Mouse (Mus musculus) cerebellum, postnatal 14 days (tissue): ENCODE data around the gene Donson.

Experiments
- DNase-seq, 2 experiments: peaks; one replicate each; pipeline ENCODE4 v3.0.0; 2021; ENCODE audit warnings: mixed read lengths in 2 of 2

The Donson gene

DNA sequence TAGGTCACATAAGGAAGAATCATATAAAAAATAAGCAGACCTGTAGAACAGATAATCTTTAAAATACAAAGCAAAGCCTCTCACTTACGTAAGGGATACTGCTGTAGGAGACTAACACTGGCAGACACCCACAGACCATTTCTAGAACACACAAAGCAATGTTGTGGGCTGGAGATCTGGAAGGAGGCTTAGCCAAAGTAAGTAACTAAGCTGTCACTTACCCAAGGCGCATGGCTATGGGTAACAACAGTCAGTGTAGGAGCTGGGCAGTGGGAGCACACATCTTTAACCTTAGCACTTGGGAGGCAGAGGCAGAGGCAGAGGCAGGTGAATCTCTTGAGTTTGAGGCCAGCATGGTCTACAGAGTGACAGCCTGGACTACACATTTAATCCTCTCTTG is 48.9 kb downstream of the Donson start:
- no peak for DNase-seq

DNA sequence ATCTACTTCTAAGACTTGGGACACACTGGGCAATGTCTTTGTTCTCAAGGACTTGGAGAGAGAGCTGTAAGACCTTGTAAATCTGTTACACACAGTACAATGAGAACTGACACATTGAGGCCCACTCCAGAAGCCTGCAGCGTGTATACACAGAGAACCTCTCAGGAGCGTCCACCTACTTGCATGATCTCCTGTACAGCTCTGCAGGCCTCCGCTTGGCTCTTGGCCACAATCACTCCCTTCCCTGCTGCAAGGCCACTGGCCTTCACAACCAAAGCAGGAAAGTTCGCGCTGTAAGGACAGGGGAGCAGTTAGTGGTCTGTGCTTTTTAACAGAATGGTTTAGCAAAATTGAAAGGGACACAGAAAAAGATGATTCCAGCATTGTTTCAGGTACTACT is 49.4 kb downstream of the Donson start:
- DNase-seq = no peak

DNA sequence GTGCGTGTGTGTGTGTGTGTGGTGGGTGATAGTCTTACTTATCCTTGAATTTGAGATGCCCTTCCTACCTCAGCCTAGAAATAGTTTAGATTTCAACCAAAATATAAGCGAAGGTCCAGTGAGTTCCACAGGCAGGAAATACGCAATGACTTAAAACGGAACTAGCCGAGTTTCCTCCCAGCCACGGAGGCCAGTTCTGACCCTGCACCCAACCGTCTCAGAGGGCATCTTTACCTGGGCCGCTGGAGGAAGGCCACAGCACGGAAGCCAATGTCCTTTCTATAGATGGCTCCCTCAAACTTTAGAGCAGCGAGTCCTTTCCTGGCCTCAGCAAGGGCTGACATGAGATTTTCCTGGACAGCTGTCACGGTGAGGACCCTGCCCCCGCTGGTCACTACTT is 54.9 kb downstream of the Donson start:
- no peak for DNase-seq

DNA sequence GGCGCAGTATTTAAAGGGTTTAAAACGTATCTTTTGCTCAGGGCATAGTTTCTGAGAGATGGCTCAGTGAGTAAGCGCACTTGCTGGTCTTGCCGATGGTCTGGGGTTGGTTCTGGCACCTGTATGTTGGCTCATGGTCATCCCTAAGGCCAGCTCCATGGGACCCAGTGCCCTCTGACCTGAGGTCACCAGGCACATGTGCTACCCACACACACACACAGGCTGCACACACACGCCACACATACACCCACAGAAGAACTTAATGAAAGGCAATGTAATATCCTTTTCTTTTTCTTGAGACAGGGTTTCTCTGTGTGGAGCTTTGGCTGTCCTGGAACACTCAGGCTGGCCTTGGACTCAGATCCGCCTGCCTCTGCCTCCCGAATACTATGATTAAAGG is 55.6 kb downstream of the Donson start:
- DNase-seq = no peak

DNA sequence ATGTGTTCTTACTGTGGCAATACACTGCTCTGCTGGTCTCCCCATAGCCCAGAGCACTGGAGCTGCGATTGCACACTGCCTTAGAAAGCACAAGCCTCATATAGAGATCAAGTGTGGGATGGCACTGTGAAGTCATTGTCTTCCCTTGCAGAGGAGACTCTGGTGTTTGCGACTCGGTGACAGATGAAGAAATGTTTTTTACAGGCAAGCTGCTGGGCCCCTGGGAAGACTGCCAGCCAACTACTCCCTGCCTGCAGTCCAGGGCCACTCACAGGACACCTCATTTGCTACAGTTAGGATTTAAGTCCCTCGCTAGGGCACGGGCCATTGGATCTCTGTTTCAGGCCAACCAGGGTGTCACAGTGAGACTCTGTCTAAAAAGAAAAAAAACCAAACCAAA is 56.1 kb downstream of the Donson start:
- peak; percentile 27 to 30 for DNase-seq

DNA sequence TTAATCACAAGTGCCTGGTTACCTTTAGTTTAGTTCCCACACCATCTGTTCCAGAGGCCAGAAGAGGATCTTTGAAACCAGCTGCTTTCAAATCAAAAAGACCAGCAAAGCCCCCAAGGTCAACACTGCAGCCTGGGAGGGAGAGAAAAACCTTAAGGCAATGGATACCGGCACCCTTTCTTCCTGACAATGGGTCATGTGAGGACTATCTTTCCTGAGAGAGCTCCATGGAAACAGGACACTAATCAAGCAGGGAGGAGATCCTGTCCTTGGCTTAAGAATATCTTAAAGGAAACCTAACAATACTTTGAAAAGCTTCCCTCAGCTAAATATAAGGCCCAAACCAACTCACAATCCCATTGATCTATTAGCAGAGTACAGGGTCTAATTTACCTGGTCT is 58.0 kb downstream of the Donson start:
- DNase-seq = no peak

DNA sequence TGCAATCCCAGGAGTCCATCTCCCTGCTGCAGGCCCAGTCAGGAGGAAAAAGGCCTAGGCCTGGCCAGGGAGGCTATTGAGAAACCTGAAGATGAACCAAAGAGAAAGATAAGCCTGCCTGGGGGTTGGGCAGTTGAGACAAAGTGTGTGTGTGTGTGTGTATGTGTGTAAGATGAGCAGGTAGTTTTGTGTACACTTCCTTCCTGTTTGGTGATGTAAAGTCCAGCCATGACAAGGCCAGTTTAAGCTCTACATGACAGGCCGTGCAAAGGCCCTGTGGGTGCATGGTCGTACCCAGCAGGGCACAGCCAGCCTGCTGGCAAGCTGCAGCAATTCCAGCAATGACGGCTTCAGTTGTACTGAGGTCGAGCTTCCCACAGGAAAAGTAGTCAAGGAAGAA is 58.8 kb downstream of the Donson start:
- DNase-seq = no peak

DNA sequence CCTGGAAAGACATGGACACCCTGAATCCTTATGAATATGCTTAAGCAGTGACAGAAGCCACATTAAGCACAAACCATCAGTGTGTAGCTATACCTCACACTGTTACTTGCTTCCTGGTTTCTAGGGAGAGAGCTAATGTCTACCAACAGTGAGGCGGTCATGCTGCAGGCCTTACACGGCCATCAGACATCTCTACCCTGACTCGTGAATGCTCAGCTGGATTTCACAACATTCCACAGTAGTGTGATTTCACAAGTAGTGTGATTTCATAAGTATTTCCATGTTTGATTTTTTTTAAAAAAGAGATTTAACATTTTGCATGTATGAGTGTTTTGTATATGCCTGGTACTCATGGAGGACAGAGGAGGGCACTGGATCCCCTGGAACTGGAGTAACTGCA is 59.9 kb downstream of the Donson start:
- DNase-seq = no peak

DNA sequence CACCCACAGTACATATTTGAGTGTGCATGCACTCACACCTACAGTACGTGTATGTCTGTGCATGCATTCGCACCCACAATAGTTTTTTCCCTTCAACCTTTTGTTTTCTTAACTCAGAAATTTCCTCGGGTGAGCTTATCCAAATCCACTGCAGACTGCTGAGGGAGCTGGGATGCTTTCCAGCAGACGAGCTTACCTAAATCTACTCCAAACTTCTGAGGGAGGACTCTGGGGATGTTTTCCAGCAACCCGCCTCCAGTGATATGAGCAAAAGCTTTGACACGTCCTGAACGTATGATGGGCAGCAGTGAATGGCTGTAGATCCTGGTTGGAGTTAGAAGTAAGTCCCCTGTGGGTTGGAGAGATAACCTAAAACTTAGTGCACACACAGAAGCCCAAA is 60.7 kb downstream of the Donson start:
- DNase-seq = no peak
